12 mouse cellular contexts compared by ENCODE assay signal in the genomic region with DNA sequence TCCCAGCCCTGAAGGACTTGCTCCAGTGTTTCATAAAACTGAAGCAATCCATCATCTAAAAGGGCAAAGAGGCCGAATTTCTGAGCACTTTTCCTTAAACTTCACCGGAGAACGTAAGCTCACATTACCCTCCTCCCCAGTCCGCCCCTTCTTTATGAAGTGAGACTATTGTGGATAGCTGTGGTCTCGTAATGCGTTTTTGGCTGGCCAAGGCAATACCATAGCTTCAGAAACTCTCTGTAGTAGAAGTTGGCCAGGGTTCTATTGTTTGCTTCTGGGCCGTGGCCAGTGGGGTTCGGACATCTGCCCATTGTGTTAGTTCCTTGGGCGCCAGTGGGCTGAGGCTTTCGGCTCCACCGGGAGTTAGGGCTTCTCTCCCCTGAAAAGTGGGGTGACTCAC.
DNase-seq lines count a peak whose midpoint lies in the region; ATAC-seq and TF ChIP-seq lines count a peak whose summit lies in the region.
"Had no signal": no experiment of that assay in that cellular context is flagged by ENCODE, and none has a peak within 500 bp of the region (broad histone marks: within the 10 kb centered on the region; RNA-seq: fewer than 3 reads in every experiment).

No protein-coding gene starts in this region.

- no peak for TF ChIP-seq CTCF in intestine, postnatal 0 days (IDR thresholded peaks at IDR 0.05; ENCODE audit: low read depth)
- TF ChIP-seq CTCF in brain, embryonic 14.5 days (IDR thresholded peaks at IDR 0.05; ENCODE audit: borderline replicate concordance, extremely low read depth, insufficient read depth, insufficient read length) = no peak
- TF ChIP-seq CTCF in hindbrain, postnatal 0 days (IDR thresholded peaks at IDR 0.05; ENCODE audit: low read depth) = no peak

- no peaks in the 10 kb centered on the region for H3K27me3 ChIP-seq in intestine, embryonic 14.5 days (replicated peaks; ENCODE audit: control insufficient read depth, insufficient read depth, low read length)
- H3K27me3 ChIP-seq in intestine, postnatal 0 days (replicated peaks; ENCODE audit: control insufficient read depth, insufficient read depth, low read length) = no peaks in the 10 kb centered on the region
- H3K27me3 ChIP-seq in hindbrain, postnatal 0 days (ENCODE audit: insufficient read depth, low read length) = no peaks in the 10 kb centered on the region
- H3K27me3 ChIP-seq: intestine, embryonic 15.5 days; liver, embryonic 12.5 days; midbrain, embryonic 12.5 days had no signal

- H3K27ac ChIP-seq in intestine, embryonic 14.5 days (ENCODE audit: low read depth) = no peak overlapping the region
- no peak overlapping the region for H3K27ac ChIP-seq in intestine, postnatal 0 days (ENCODE audit: low read depth, low read length)
- no peak overlapping the region for H3K27ac ChIP-seq in hindbrain, postnatal 0 days
- H3K27ac ChIP-seq: heart, embryonic 10.5 days; intestine, embryonic 15.5 days; liver, embryonic 12.5 days; midbrain, embryonic 12.5 days had no signal

- no peak for ATAC-seq in intestine, embryonic 14.5 days (replicated peaks; ENCODE audit: low FRiP score, low TSS enrichment, low read depth)
- ATAC-seq in intestine, postnatal 0 days = no peak
- ATAC-seq in hindbrain, postnatal 0 days = no peak
- ATAC-seq: intestine, embryonic 15.5 days; liver, embryonic 12.5 days had no signal

- no peaks in the 10 kb centered on the region for H3K4me1 ChIP-seq in intestine, embryonic 14.5 days (replicated peaks; ENCODE audit: control insufficient read depth, insufficient read depth, low read length)
- H3K4me1 ChIP-seq in intestine, postnatal 0 days (replicated peaks; ENCODE audit: control insufficient read depth, insufficient read depth, low read length) = no peaks in the 10 kb centered on the region
- no peaks in the 10 kb centered on the region for H3K4me1 ChIP-seq in hindbrain, postnatal 0 days (ENCODE audit: insufficient read depth, low read length)
- H3K4me1 ChIP-seq: heart, embryonic 10.5 days; intestine, embryonic 15.5 days; liver, embryonic 12.5 days had no signal

- H3K9ac ChIP-seq in intestine, embryonic 14.5 days (ENCODE audit: low read length) = no peak overlapping the region
- H3K9ac ChIP-seq in intestine, postnatal 0 days (ENCODE audit: low read depth, low read length) = no peak overlapping the region
- H3K9ac ChIP-seq in hindbrain, postnatal 0 days (replicated peaks; ENCODE audit: low read length) = no peak overlapping the region
- H3K9ac ChIP-seq: intestine, embryonic 15.5 days; liver, embryonic 12.5 days; midbrain, embryonic 12.5 days had no signal

- TF ChIP-seq POLR2A in brain, embryonic 14.5 days (IDR thresholded peaks at IDR 0.05; ENCODE audit: borderline replicate concordance, extremely low read depth, insufficient read depth, insufficient read length, poor library complexity, severe bottlenecking) = no peak

- H3K4me3 ChIP-seq in intestine, embryonic 14.5 days (ENCODE audit: low read depth, low read length) = no peak overlapping the region
- H3K4me3 ChIP-seq in intestine, postnatal 0 days (ENCODE audit: low read depth, low read length) = no peak overlapping the region
- H3K4me3 ChIP-seq in hindbrain, postnatal 0 days (ENCODE audit: low read length) = no peak overlapping the region
- H3K4me3 ChIP-seq: heart, embryonic 10.5 days; intestine, embryonic 15.5 days; liver, embryonic 12.5 days; midbrain, embryonic 12.5 days had no signal

- H3K36me3 ChIP-seq in intestine, embryonic 14.5 days (ENCODE audit: control insufficient read depth, insufficient read depth, low read length) = no peaks in the 10 kb centered on the region
- H3K36me3 ChIP-seq in intestine, postnatal 0 days (ENCODE audit: control insufficient read depth, insufficient read depth) = no peaks in the 10 kb centered on the region
- H3K36me3 ChIP-seq in hindbrain, postnatal 0 days (ENCODE audit: insufficient read depth, low read length) = no peaks in the 10 kb centered on the region
- H3K36me3 ChIP-seq: heart, embryonic 10.5 days; intestine, embryonic 15.5 days; liver, embryonic 12.5 days; midbrain, embryonic 12.5 days had no signal

- WGBS in intestine, embryonic 14.5 days = 75% methylated on average over 11 of the region's 11 CpGs
- 83% methylated on average over 11 of the region's 11 CpGs for WGBS in intestine, postnatal 0 days
- 53% methylated on average over 11 of the region's 11 CpGs for WGBS in hindbrain, postnatal 0 days

- H3K9me3 ChIP-seq in intestine, embryonic 14.5 days (ENCODE audit: control insufficient read depth, low read length) = no peaks in the 10 kb centered on the region
- no peaks in the 10 kb centered on the region for H3K9me3 ChIP-seq in intestine, postnatal 0 days (ENCODE audit: control insufficient read depth)
- H3K9me3 ChIP-seq in hindbrain, postnatal 0 days (ENCODE audit: low read length) = no peaks in the 10 kb centered on the region
- H3K9me3 ChIP-seq: heart, embryonic 10.5 days; intestine, embryonic 15.5 days; liver, embryonic 12.5 days; midbrain, embryonic 12.5 days had no signal

- no peak for DNase-seq in intestine, embryonic 14.5 days (ENCODE audit: low spot score)
- DNase-seq in NIH3T3 (ENCODE audit: low read depth) = peak; percentile 36
- DNase-seq in brain, embryonic 14.5 days (ENCODE audit: low read depth) = peak; percentile 15
- no peak for DNase-seq in hindbrain, postnatal 0 days (ENCODE audit: low spot score)
- DNase-seq in layer of hippocampus, postnatal 10 days (ENCODE audit: low spot score in 2 of 2) = no peak
- no peak for DNase-seq in testis, postnatal 14 days (ENCODE audit: low spot score)
- DNase-seq: cerebellum, postnatal 25 days had no signal

- H3K4me2 ChIP-seq in intestine, embryonic 14.5 days (ENCODE audit: low read length) = 0 out of 2 replicates have a peak overlapping the region, but pooled peaks have one; percentile 24
- no peak overlapping the region for H3K4me2 ChIP-seq in intestine, postnatal 0 days (replicated peaks; ENCODE audit: low read depth)
- peak overlapping the region; percentile 43 for H3K4me2 ChIP-seq in hindbrain, postnatal 0 days (ENCODE audit: low read depth, low read length)
- H3K4me2 ChIP-seq: intestine, embryonic 15.5 days; liver, embryonic 12.5 days; midbrain, embryonic 12.5 days had no signal

Comparison
In these comparisons a context has a peak if more than half of its experiments do, and no peak if none do; other contexts are left out.
1. DNase-seq: peak in NIH3T3 (single experiment) and brain, embryonic 14.5 days (single experiment); none in intestine, embryonic 14.5 days (single experiment), hindbrain, postnatal 0 days (single experiment), layer of hippocampus, postnatal 10 days (0 of 2) and testis, postnatal 14 days (single experiment).